Mouse (Mus musculus) macrophage (primary cell): ENCODE measurements around the gene Col25a1. TPM values are rescaled to one million over a fixed set of nuclear protein-coding genes. Genes with fewer than 3 reads are reported as not detected.

Source experiments
- H3K27ac ChIP-seq: fragments of 350-480 bp; formaldehyde crosslinking; 2 replicates; pipeline ENCODE4 v1.9.0; 2021
- H3K36me3 ChIP-seq: fragments of 350-480 bp; formaldehyde crosslinking; 2 replicates; pipeline ENCODE4 v1.9.0; 2021; ENCODE audit errors: inconsistent target
- H3K4me3 ChIP-seq: fragments of 350-480 bp; formaldehyde crosslinking; 2 replicates; pipeline ENCODE4 v1.9.0; 2021; ENCODE audit errors: inconsistent target
- H3K79me2 ChIP-seq: fragments of 350-480 bp; formaldehyde crosslinking; 2 replicates; pipeline ENCODE4 v1.9.0; 2021; ENCODE audit errors: inconsistent target
- WGBS: methylation state at CpG from one replicate; pipeline ENCODE4 v1.1.7; 2026; ENCODE audit warnings: inconsistent platforms; ENCODE audit not compliant: missing documents; 5-methylcytosine and 5-hydroxymethylcytosine counted together
- polyA plus RNA-seq: library from polyadenylated mRNA; stranded (reverse); fragments of 250-400 nt; gene quantifications from 3 replicates; pipeline ENCODE4 v1.2.4, GENCODE M21; 2018; ENCODE audit warnings: inconsistent platforms

The Col25a1 gene
- polyA plus RNA-seq, 1 experiment from 2014 or later = not detected

DNA sequence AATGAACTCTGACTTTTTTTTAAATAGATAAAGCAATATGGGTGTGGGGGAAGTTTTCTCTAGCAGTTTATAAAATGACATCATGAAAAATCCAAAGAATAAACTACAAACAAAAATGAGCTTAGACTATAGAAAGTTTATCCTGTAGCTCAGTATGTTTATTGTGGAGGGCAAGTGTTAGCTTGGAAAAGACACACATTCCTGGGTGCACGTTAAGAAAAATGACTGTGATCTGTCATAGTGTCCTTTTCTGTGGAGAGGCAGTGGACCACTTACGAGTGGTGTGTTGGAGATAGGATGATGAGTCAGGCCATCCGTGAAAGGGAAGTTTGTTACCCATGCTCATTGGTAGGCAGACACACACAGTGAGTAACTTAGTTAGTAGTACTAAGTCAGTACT, 207.1 kb downstream of the Col25a1 start:
- Histone ChIP-seq H3K79me2 (no peaks in the 10 kb centered on the region), H3K4me3 (no peak overlapping the region), H3K36me3 (no peaks in the 10 kb centered on the region), H3K27ac (no peak overlapping the region)
- 54% methylated on average over 3 of the region's 3 CpGs for WGBS

DNA sequence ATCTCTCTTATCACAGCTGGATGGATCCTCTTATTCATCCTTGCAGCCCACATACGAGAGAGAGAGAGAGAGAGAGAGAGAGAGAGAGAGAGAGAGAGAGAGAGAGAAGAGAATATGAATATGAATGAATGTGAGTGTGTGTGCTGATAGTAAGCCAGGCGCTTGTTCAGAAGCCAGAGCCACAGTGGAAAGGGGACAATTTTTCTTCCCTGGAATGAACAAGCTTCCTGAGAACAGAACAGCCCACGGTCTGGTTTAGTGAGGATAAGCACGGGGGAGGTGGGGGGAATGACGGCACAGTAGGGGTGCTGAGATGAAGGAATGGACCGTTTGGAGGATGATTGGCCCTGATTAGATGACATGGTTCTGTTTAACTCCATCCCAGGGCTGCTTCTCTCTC, 218.9 kb downstream of the Col25a1 start:
- Histone ChIP-seq H3K36me3 (no peaks in the 10 kb centered on the region), H3K79me2 (no peaks in the 10 kb centered on the region)
- WGBS = 91% methylated on average over 6 of the region's 6 CpGs

GRCm38 (mm10) chr3:130354399-130355039, 223.2 kb downstream of the Col25a1 start:
- no peak overlapping the region for H3K4me3 ChIP-seq
- no peaks in the 10 kb centered on the region for H3K79me2 ChIP-seq
- WGBS = 95% methylated on average over 4 of the region's 4 CpGs
- H3K36me3 ChIP-seq = no peaks in the 10 kb centered on the region
- H3K27ac ChIP-seq = no peak overlapping the region

More for the DNA sequence above, 218.9 kb downstream of the Col25a1 start:
- Histone ChIP-seq H3K27ac (no peak overlapping the region), H3K4me3 (no peak overlapping the region)

GRCm38 (mm10) chr3:130356575-130357173, 225.4 kb downstream of the Col25a1 start:
- WGBS = 90% methylated on average over 15 of the region's 15 CpGs
- Histone ChIP-seq H3K4me3 (no peak overlapping the region), H3K27ac (no peak overlapping the region), H3K36me3 (no peaks in the 10 kb centered on the region), H3K79me2 (no peaks in the 10 kb centered on the region)

- H3K36me3 ChIP-seq = no peaks in the 10 kb centered on the region
- H3K79me2 ChIP-seq = no peaks in the 10 kb centered on the region
- WGBS = 13% methylated on average over 7 of the region's 7 CpGs
- H3K27ac ChIP-seq = no peak overlapping the region
- H3K4me3 ChIP-seq = no peak overlapping the region
Observed at GRCm38 (mm10) chr3:130360813-130361212, 229.5 kb downstream of the Col25a1 start.

DNA sequence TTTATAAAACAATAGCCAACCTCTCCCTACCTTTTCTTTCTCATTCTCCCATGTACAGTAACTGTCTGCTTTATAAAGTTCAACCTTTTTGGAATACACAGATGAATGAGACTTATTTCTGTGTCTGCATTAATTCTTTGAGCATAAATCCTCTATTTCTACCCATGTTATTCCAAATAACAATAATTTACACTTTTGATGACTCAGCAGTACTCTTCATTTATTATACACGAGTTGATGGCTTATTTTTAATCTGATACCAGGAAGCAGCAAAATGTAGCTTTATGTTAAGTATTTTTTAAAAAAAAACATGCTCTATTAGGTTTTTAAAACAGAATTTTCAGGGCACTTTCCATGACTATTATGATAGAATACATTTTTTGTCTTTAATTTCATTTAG, 230.6 kb downstream of the Col25a1 start:
- Histone ChIP-seq H3K4me3 (no peak overlapping the region), H3K27ac (no peak overlapping the region)
- WGBS = 27% methylated on average over 1 of the region's 1 CpGs

GRCm38 (mm10) chr3:130362797-130363367, 231.6 kb downstream of the Col25a1 start:
- Histone ChIP-seq H3K4me3 (no peak overlapping the region), H3K36me3 (no peaks in the 10 kb centered on the region), H3K79me2 (no peaks in the 10 kb centered on the region), H3K27ac (no peak overlapping the region)
- WGBS = 97% methylated on average over 7 of the region's 7 CpGs

More for the DNA sequence above, 230.6 kb downstream of the Col25a1 start:
- Histone ChIP-seq H3K79me2 (no peaks in the 10 kb centered on the region), H3K36me3 (no peaks in the 10 kb centered on the region)

DNA sequence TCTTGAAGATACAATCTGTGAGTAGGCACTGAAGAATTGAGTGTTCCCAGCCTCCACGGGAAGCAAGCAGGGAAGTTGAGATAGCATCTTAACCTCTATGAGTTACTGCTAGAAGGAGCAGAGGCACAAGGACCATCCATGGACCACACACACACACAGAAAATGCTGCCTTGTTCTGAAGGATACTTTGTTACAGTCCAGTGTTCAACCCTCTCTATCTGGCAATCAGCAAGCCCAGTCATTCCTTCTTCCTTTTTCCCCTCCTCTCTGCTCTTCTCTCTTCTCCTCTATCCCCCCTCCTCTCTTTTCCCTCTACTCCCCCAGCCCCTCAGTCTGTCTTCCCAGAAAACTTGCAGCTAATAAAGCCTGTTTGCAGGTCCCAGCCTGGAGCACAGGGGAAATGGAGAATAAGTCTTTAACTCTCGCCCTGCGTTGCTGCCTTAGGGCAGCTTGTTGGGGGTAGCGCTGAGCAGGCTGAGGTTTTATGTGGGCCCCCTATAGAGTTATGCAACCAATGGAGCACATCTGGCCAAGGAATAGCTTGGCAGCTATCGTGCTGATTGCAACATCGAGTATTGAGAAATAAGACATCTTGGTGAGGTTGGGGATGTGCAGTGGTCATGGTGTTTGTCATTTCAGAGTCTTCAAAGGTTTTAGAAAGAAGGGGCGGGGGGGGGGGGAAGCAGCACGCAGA, 235.8 kb downstream of the Col25a1 start:
- no peak overlapping the region for H3K4me3 ChIP-seq
- WGBS = 22% methylated on average over 8 of the region's 8 CpGs
- H3K27ac ChIP-seq = no peak overlapping the region
- H3K79me2 ChIP-seq = no peaks in the 10 kb centered on the region
- H3K36me3 ChIP-seq = no peaks in the 10 kb centered on the region

DNA sequence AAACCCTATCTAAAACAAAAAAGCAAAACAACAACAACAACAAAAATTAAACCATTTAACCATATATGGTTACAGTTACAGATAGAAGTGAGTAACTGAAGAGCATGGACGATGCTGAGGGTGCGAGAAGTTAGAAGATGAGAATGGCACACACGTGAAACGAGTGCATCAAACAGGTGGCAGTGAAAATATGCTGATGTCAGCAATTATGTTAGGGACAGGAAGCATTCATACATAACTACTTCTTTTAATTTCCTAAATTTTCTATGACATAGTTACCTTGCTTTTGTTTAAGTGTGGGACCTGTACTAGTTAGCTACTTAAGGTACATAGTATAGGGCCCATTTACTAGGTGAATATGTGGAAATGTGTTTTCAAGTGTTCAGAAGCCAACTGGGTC, 237.1 kb downstream of the Col25a1 start:
- Histone ChIP-seq H3K36me3 (no peaks in the 10 kb centered on the region), H3K4me3 (no peak overlapping the region), H3K79me2 (no peaks in the 10 kb centered on the region), H3K27ac (no peak overlapping the region)
- 98% methylated on average over 4 of the region's 4 CpGs for WGBS

- H3K4me3 ChIP-seq = no peak overlapping the region
- H3K79me2 ChIP-seq = no peaks in the 10 kb centered on the region
- no peak overlapping the region for H3K27ac ChIP-seq
- H3K36me3 ChIP-seq = no peaks in the 10 kb centered on the region
- WGBS = 75% methylated on average over 1 of the region's 1 CpGs
Observed at GRCm38 (mm10) chr3:130369113-130369512, 237.8 kb downstream of the Col25a1 start.

GRCm38 (mm10) chr3:130370167-130370566, 238.9 kb downstream of the Col25a1 start:
- Histone ChIP-seq H3K27ac (no peak overlapping the region), H3K79me2 (no peaks in the 10 kb centered on the region), H3K36me3 (no peaks in the 10 kb centered on the region), H3K4me3 (no peak overlapping the region)
- 92% methylated on average over 5 of the region's 5 CpGs for WGBS

GRCm38 (mm10) chr3:130373145-130373544, 241.8 kb downstream of the Col25a1 start:
- Histone ChIP-seq H3K4me3 (no peak overlapping the region), H3K27ac (no peak overlapping the region), H3K36me3 (no peaks in the 10 kb centered on the region), H3K79me2 (no peaks in the 10 kb centered on the region)
- 86% methylated on average over 7 of the region's 7 CpGs for WGBS

GRCm38 (mm10) chr3:130374620-130375341, 243.5 kb downstream of the Col25a1 start:
- WGBS = 100% methylated on average over 3 of the region's 3 CpGs
- H3K27ac ChIP-seq = no peak overlapping the region
- no peaks in the 10 kb centered on the region for H3K36me3 ChIP-seq
- H3K79me2 ChIP-seq = no peaks in the 10 kb centered on the region
- no peak overlapping the region for H3K4me3 ChIP-seq

GRCm38 (mm10) chr3:130377786-130378185, 246.5 kb downstream of the Col25a1 start:
- Histone ChIP-seq H3K27ac (no peak overlapping the region), H3K36me3 (no peaks in the 10 kb centered on the region), H3K79me2 (no peaks in the 10 kb centered on the region), H3K4me3 (no peak overlapping the region)
- WGBS = 89% methylated on average over 5 of the region's 5 CpGs
